Mouse (Mus musculus) C2C12 (cell line): Measurements from ENCODE around the gene Plxna4. TPM values are rescaled to one million over a fixed set of nuclear protein-coding genes. Genes with fewer than 3 reads are reported as not detected.

Experiments used
- H3K27me3 ChIP-seq: one replicate; pipeline ENCODE4 v1.6.1; 2011; ENCODE audit not compliant: control insufficient read depth, insufficient read depth, insufficient read length
- H3K36me3 ChIP-seq: one replicate; pipeline ENCODE4 v1.6.1; 2011; ENCODE audit not compliant: control insufficient read depth, insufficient read depth
- H3K4me3 ChIP-seq: one replicate; pipeline ENCODE4 v1.5.1; 2011; ENCODE audit warnings: mild to moderate bottlenecking, control low read depth; ENCODE audit not compliant: poor library complexity, insufficient read depth, severe bottlenecking
- H3K79me2 ChIP-seq: one replicate; pipeline ENCODE4 v1.6.1; 2011; ENCODE audit not compliant: control insufficient read depth, insufficient read depth
- H3K79me3 ChIP-seq: one replicate; pipeline ENCODE4 v1.6.1; 2011; ENCODE audit warnings: low read depth, control low read depth
- H3ac ChIP-seq: one replicate; pipeline ENCODE3; 2011; ENCODE audit warnings: low read depth; ENCODE audit not compliant: control insufficient read depth, insufficient read length
- CEBPB ChIP-seq: IDR thresholded peaks from one replicate; pipeline ENCODE4 v1.6.1; 2011; ENCODE audit warnings: low read depth, mild to moderate bottlenecking, control low read depth, moderate library complexity
- CTCF ChIP-seq: IDR thresholded peaks from one replicate; pipeline ENCODE4 v1.5.1; 2011; ENCODE audit not compliant: control insufficient read depth, insufficient read depth, insufficient read length
- FOSL1 ChIP-seq: IDR thresholded peaks from one replicate; pipeline ENCODE4 v1.8.0; 2011; ENCODE audit warnings: mild to moderate bottlenecking, low read length; ENCODE audit not compliant: poor library complexity, insufficient read depth, severe bottlenecking
- MAX ChIP-seq: IDR thresholded peaks from one replicate; pipeline ENCODE4 v1.6.1; 2011; ENCODE audit warnings: mild to moderate bottlenecking, control low read depth
- MYOD1 ChIP-seq: IDR thresholded peaks from one replicate; pipeline ENCODE4 v1.6.1; 2011; ENCODE audit warnings: low read depth; ENCODE audit not compliant: control insufficient read depth, insufficient read length
- MYOG ChIP-seq: IDR thresholded peaks from one replicate; pipeline ENCODE4 v1.6.1; 2011; ENCODE audit not compliant: control insufficient read depth, insufficient read length; ENCODE audit errors: extremely low read depth
- USF1 ChIP-seq: IDR thresholded peaks from one replicate; pipeline ENCODE4 v1.6.1; 2011; ENCODE audit warnings: low read depth, mild to moderate bottlenecking, control low read depth, moderate library complexity
- polyA plus RNA-seq: library from polyadenylated mRNA; unstranded; fragments of >200 nt; fragmentation: generic; extraction: Trizol; gene quantifications from one replicate; pipeline ENCODE4 v1.2.1, GENCODE M21; 2012; ENCODE audit warnings: missing spikeins

Gene Plxna4
- polyA plus RNA-seq, 1 experiment, result 0.19 TPM

GRCm38 (mm10) chr6:32417351-32417750 lies 170.6 kb downstream of the Plxna4 start:
- TF ChIP-seq MYOD1, result no peak
- TF ChIP-seq FOSL1, result no peak
- TF ChIP-seq CTCF, result no peak
- no peak for TF ChIP-seq USF1
- TF ChIP-seq CEBPB, result no peak
- TF ChIP-seq MAX, result no peak
- TF ChIP-seq MYOG, result no peak
- no peaks in the 10 kb centered on the region for H3K79me3 ChIP-seq
- H3K36me3 ChIP-seq, result no peaks in the 10 kb centered on the region

GRCm38 (mm10) chr6:32411325-32411724 lies 176.7 kb downstream of the Plxna4 start:
- H3K79me3 ChIP-seq, result no peaks in the 10 kb centered on the region
- TF ChIP-seq CEBPB (no peak), CTCF (no peak)
- no peaks in the 10 kb centered on the region for H3K79me2 ChIP-seq
- H3ac ChIP-seq, result no peak overlapping the region
- H3K4me3 ChIP-seq, result no peak overlapping the region
- peaks cover 8% of the 10 kb centered on the region for H3K27me3 ChIP-seq
- no peaks in the 10 kb centered on the region for H3K36me3 ChIP-seq

More at GRCm38 (mm10) chr6:32417351-32417750, 170.6 kb downstream of the Plxna4 start:
- Histone ChIP-seq H3ac (no peak overlapping the region), H3K79me2 (no peaks in the 10 kb centered on the region), H3K27me3 (peaks cover 3% of the 10 kb centered on the region), H3K4me3 (no peak overlapping the region)

- peaks cover 8% of the 10 kb centered on the region for H3K27me3 ChIP-seq
- TF ChIP-seq USF1 (no peak), MYOG (no peak), FOSL1 (no peak), MYOD1 (no peak), MAX (no peak), CTCF (no peak), CEBPB (no peak)
- no peaks in the 10 kb centered on the region for H3K79me3 ChIP-seq
- no peaks in the 10 kb centered on the region for H3K36me3 ChIP-seq
- H3K79me2 ChIP-seq, result no peaks in the 10 kb centered on the region
- H3ac ChIP-seq, result no peak overlapping the region
- H3K4me3 ChIP-seq, result no peak overlapping the region
These were observed 178.4 kb downstream of the Plxna4 start for GRCm38 (mm10) chr6:32409625-32410024.

GRCm38 (mm10) chr6:32407574-32408185 lies 180.3 kb downstream of the Plxna4 start:
- H3K79me3 ChIP-seq, result no peaks in the 10 kb centered on the region
- no peak for TF ChIP-seq MYOD1
- TF ChIP-seq FOSL1, result no peak
- no peak for TF ChIP-seq MAX
- no peak for TF ChIP-seq USF1
- no peak for TF ChIP-seq MYOG
- no peak for TF ChIP-seq CEBPB
- no peak for TF ChIP-seq CTCF
- no peaks in the 10 kb centered on the region for H3K79me2 ChIP-seq
- peaks cover 8% of the 10 kb centered on the region for H3K27me3 ChIP-seq
- no peaks in the 10 kb centered on the region for H3K36me3 ChIP-seq
- H3K4me3 ChIP-seq, result no peak overlapping the region
- H3ac ChIP-seq, result no peak overlapping the region

GRCm38 (mm10) chr6:32406316-32407095 lies 181.5 kb downstream of the Plxna4 start:
- H3K27me3 ChIP-seq, result peaks cover 4% of the 10 kb centered on the region
- no peak for TF ChIP-seq MYOG
- TF ChIP-seq CEBPB, result no peak
- no peak for TF ChIP-seq MAX
- TF ChIP-seq CTCF, result no peak
- TF ChIP-seq FOSL1, result no peak
- TF ChIP-seq USF1, result no peak
- TF ChIP-seq MYOD1, result no peak
- H3ac ChIP-seq, result no peak overlapping the region
- no peaks in the 10 kb centered on the region for H3K79me2 ChIP-seq
- H3K4me3 ChIP-seq, result no peak overlapping the region
- H3K79me3 ChIP-seq, result no peaks in the 10 kb centered on the region
- no peaks in the 10 kb centered on the region for H3K36me3 ChIP-seq

- Histone ChIP-seq H3K4me3 (no peak overlapping the region), H3K79me3 (no peaks in the 10 kb centered on the region), H3K36me3 (no peaks in the 10 kb centered on the region), H3ac (no peak overlapping the region), H3K79me2 (no peaks in the 10 kb centered on the region), H3K27me3 (no peaks in the 10 kb centered on the region)
- TF ChIP-seq MAX (no peak), CEBPB (no peak), MYOG (no peak), USF1 (no peak), MYOD1 (no peak), FOSL1 (no peak), CTCF (no peak)
These were observed 185.3 kb downstream of the Plxna4 start for GRCm38 (mm10) chr6:32402560-32403235.
